8 mouse cellular contexts compared by ENCODE assay signal in genomic region chrX:161399110-161399509, GRCm38 (mm10).
DNase-seq lines count a peak whose midpoint lies in the region; TF ChIP-seq lines count a peak whose summit lies in the region.
"Had no signal": no experiment of that assay in that cellular context is flagged by ENCODE, and none has a peak within 500 bp of the region (broad histone marks: within the 10 kb centered on the region; RNA-seq: fewer than 3 reads in every experiment).

No protein-coding gene starts in this region.

- no peaks in the 10 kb centered on the region for H3K4me1 ChIP-seq in E14TG2a.4 (replicated peaks; ENCODE audit: low read depth, low read length)
- H3K4me1 ChIP-seq: liver, embryonic 15.5 days had no signal

- H3K9me3 ChIP-seq in E14TG2a.4 (ENCODE audit: low read length) = no peaks in the 10 kb centered on the region
- H3K9me3 ChIP-seq: liver, embryonic 15.5 days had no signal

- intact Hi-C loops in gastrocnemius, adult 2 months (cut with DNase I) = loop anchor here (2.0 kb wide), 1 partner anchor 428 kb away; no protein-coding TSS in a partner anchor

- no peak overlapping the region for H3K27ac ChIP-seq in gastrocnemius, adult 2 months
- H3K27ac ChIP-seq in layer of hippocampus, adult 2 months = no peak overlapping the region
- H3K27ac ChIP-seq: liver, embryonic 15.5 days had no signal

- H3K4me3 ChIP-seq in E14TG2a.4 (replicated peaks; ENCODE audit: low read length) = no peak overlapping the region
- H3K4me3 ChIP-seq in gastrocnemius, adult 2 months = no peak overlapping the region
- H3K4me3 ChIP-seq in layer of hippocampus, adult 2 months = no peak overlapping the region
- H3K4me3 ChIP-seq: liver, embryonic 15.5 days had no signal

- TF ChIP-seq CTCF in E14TG2a.4 (conservative IDR thresholded peaks at IDR 0.05; ENCODE audit: low read length) = peak; percentile 48
- TF ChIP-seq CTCF in gastrocnemius, adult 2 months (IDR thresholded peaks at IDR 0.05) = peak; percentile 81
- peak; percentile 94 for TF ChIP-seq CTCF in layer of hippocampus, adult 2 months (conservative IDR thresholded peaks at IDR 0.05)

- DNase-seq in A20 (ENCODE audit: low read depth, low spot score) = peak; percentile 59
- DNase-seq in c-Kit-positive CD71-positive TER-119-positive erythroid progenitor cells, embryonic 14.5 days (ENCODE audit: low spot score) = peak; percentile 68
- peak; percentile 66 for DNase-seq in gastrocnemius, adult 2 months
- peak; percentile 8 to 68 for DNase-seq in layer of hippocampus, adult 2 months (ENCODE audit: low spot score in 2 of 2)
- DNase-seq in lung, postnatal 25 days (ENCODE audit: low spot score) = peak; percentile 57
- DNase-seq in spleen, adult 12 weeks (ENCODE audit: low spot score) = peak; percentile 40

- H3K36me3 ChIP-seq in E14TG2a.4 (ENCODE audit: insufficient read depth, low read length) = no peaks in the 10 kb centered on the region
- H3K36me3 ChIP-seq: liver, embryonic 15.5 days had no signal

- H3K27me3 ChIP-seq in E14TG2a.4 (ENCODE audit: insufficient read depth, low read length) = no peaks in the 10 kb centered on the region
- H3K27me3 ChIP-seq: liver, embryonic 15.5 days had no signal
